Mouse (Mus musculus) ES-Bruce4 (cell line): ENCODE measurements at regions not wholly inside any gene's neighbourhood (a gene's known extent, or its start where the extent isn't known, plus 50 kb on each side); places are given as distances from the start of the nearest gene placed in this dataset.

Experiments used
- H3K27ac ChIP-seq: 2 replicates; pipeline ENCODE4 v1.5.1; 2012; ENCODE audit warnings: low read length, inconsistent platforms; ENCODE audit not compliant: insufficient read depth
- H3K27me3 ChIP-seq: 2 replicates; pipeline ENCODE4 v1.6.1; 2012; ENCODE audit warnings: mild to moderate bottlenecking, low read length, inconsistent platforms; ENCODE audit not compliant: control insufficient read depth, poor library complexity, insufficient read depth, severe bottlenecking
- H3K36me3 ChIP-seq: 2 replicates; pipeline ENCODE4 v1.6.1; 2012; ENCODE audit warnings: inconsistent platforms, mild to moderate bottlenecking, low read length, moderate library complexity; ENCODE audit not compliant: control insufficient read depth, poor library complexity, insufficient read depth, severe bottlenecking
- H3K4me1 ChIP-seq: one replicate; pipeline ENCODE4 v1.8.1; 2011; ENCODE audit warnings: low read length; ENCODE audit not compliant: control insufficient read depth, insufficient read depth
- H3K4me3 ChIP-seq: 2 replicates; pipeline ENCODE4 v1.5.1; 2011; ENCODE audit warnings: low read depth, mild to moderate bottlenecking, low read length
- H3K9ac ChIP-seq: 2 replicates; pipeline ENCODE4 v1.6.1; 2012; ENCODE audit warnings: low read depth, mild to moderate bottlenecking, inconsistent platforms; ENCODE audit not compliant: poor library complexity, severe bottlenecking
- H3K9me3 ChIP-seq: replicated peaks from 2 replicates; pipeline ENCODE4 v1.6.1; 2012; ENCODE audit warnings: mild to moderate bottlenecking, low read length, inconsistent platforms; ENCODE audit not compliant: control insufficient read depth, poor library complexity, insufficient read depth, severe bottlenecking
- CTCF ChIP-seq: IDR thresholded peaks from one replicate; pipeline ENCODE4 v1.8.1; 2011; ENCODE audit warnings: low read depth, low read length
- EP300 ChIP-seq: IDR thresholded peaks from 2 replicates; pipeline ENCODE4 v1.6.1; 2011; ENCODE audit warnings: low read depth, low read length; ENCODE audit not compliant: insufficient read depth
- POLR2A ChIP-seq: IDR thresholded peaks from one replicate; pipeline ENCODE4 v1.8.1; 2011; ENCODE audit warnings: low read length; ENCODE audit not compliant: insufficient read depth

DNA sequence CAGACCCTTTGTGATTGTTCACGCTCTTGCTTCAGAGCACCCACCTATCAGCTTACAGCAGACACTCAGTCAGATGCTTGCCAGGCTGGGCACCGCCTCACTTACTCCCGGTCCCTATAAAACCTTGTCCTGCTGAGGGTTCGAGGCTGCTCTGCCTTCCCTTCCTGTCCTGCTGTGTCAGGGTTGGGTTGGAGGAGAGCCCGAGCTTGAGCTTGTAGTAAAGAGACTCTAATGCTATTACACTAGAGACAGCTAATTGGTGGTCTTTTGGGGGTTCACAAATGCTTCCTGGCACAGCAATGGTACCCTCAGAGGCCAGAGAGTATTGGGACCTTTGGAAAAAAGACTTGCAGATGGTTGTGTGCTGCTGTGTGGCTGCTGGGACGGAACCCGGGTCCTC is 55.6 kb upstream of the Kctd3 start:
- H3K36me3 ChIP-seq = no peaks in the 10 kb centered on the region
- no peaks in the 10 kb centered on the region for H3K4me1 ChIP-seq
- H3K4me3 ChIP-seq = no peak overlapping the region
- H3K27ac ChIP-seq = no peak overlapping the region
- TF ChIP-seq CTCF (no peak), POLR2A (no peak), EP300 (no peak)
- H3K27me3 ChIP-seq = no peaks in the 10 kb centered on the region
- no peaks in the 10 kb centered on the region for H3K9me3 ChIP-seq
- no peak overlapping the region for H3K9ac ChIP-seq
